Mouse (Mus musculus): ENCODE measurements at regions not wholly inside any gene's neighbourhood (a gene's known extent, or its start where the extent isn't known, plus 50 kb on each side); places are given as distances from the start of the nearest gene placed in this dataset.

DNA sequence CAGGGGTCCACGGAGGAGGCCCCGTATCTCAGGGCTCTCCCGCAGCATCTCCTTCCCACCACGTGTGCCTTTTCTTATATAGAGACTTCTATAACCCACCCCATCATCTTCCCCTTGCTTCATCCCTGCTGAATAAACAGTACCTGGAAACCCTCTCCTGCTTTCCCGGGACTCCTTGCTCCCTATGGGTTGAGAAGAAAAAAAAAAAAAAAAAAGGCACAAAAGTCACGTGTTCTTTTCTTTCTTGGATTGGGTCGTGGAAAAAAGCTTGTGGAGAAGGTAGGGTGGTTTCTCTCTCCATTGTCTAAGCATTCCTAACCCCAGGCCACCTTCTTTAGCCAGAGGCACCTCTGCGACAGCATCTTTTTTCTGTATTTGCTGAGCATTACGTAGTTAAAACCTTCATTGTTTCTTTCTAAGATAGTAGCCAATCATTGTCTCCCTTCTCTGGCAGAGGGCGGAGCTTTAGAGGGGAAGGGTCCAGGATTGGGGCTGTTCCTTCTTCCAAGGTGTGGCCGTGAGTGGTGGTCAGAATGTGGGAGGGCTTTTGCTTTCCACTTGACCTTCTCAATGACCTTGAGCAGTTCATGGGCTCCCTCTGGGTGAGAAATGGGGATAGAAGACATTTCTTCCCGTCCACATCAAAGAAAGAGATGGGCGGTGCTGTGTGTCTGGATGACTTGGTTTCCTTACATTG lies 78.7 kb upstream of the Mphosph6 start:
- H3K9me3 ChIP-seq, result no peaks in the 10 kb centered on the region
- no peaks in the 10 kb centered on the region for H3K27me3 ChIP-seq
- no peak overlapping the region for H3K27ac ChIP-seq (replicated peaks)
- no peak overlapping the region for H3K4me2 ChIP-seq (replicated peaks)
- H3K4me3 ChIP-seq, result no peak overlapping the region
- ATAC-seq (ENCODE audit: low FRiP score, low read depth), result no peak
- no peaks in the 10 kb centered on the region for H3K4me1 ChIP-seq
- WGBS, result 68% methylated on average over 13 of the region's 13 CpGs
- no peak overlapping the region for H3K9ac ChIP-seq (replicated peaks)
- no peaks in the 10 kb centered on the region for H3K36me3 ChIP-seq

DNA sequence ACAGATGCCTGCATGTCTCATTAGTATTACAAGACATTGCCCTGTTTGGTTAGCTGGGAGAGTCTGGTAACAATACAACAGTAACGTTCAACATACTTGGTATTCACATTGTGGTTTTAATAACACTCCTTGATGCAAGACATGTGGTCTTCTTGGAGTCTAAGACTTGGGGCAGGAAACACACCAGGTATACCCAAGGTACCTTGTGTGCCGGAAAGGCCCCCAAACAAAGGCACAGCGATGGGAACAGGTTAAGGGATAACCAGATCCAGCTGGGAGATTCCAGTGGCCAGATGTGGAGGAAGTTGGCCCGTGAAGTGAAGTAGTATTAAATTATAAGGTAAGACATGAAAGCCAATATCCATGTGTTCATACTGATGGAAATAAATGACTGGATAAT lies 71.9 kb upstream of the Mphosph6 start:
- 0 out of 2 replicates have a peak, but pooled peaks cover 3% of the 10 kb centered on the region for H3K4me1 ChIP-seq
- no peak overlapping the region for H3K4me3 ChIP-seq
- WGBS, result 79% methylated on average over 4 of the region's 4 CpGs
- no peak overlapping the region for H3K4me2 ChIP-seq (replicated peaks)
- no peaks in the 10 kb centered on the region for H3K27me3 ChIP-seq
- H3K9me3 ChIP-seq, result no peaks in the 10 kb centered on the region
- H3K27ac ChIP-seq (replicated peaks), result no peak overlapping the region
- H3K9ac ChIP-seq (replicated peaks), result no peak overlapping the region
- H3K36me3 ChIP-seq, result no peaks in the 10 kb centered on the region
- no peak for ATAC-seq (ENCODE audit: low FRiP score, low read depth)

DNA sequence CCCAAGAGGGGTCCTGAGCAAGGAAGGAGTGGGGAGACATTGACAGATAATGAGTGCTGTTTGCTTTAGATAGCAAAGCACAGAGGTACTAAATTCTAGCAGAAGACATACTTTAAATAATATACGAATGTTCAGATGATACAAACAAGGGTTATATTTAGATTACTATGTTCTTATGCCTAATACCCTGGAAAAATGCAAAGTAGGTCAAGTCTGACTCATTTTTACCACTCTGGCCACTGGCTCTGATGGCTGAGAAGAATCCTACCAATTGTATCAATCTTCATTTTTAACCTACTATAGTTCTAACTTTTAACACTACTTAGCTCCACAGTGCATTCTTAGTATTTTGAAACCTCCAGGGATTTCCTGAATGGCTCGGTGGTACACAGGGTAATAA lies 65.4 kb upstream of the Mphosph6 start:
- H3K4me2 ChIP-seq (replicated peaks), result no peak overlapping the region
- ATAC-seq (ENCODE audit: low FRiP score, low read depth), result no peak
- no peaks in the 10 kb centered on the region for H3K9me3 ChIP-seq
- no peak overlapping the region for H3K4me3 ChIP-seq
- no peak overlapping the region for H3K9ac ChIP-seq (replicated peaks)
- no peaks in the 10 kb centered on the region for H3K27me3 ChIP-seq
- no peaks in the 10 kb centered on the region for H3K36me3 ChIP-seq
- peaks cover 7% of the 10 kb centered on the region; the same call in 1 of the 2 replicates for H3K4me1 ChIP-seq
- WGBS, result 84% methylated on average over 2 of the region's 2 CpGs
- H3K27ac ChIP-seq (replicated peaks), result no peak overlapping the region

DNA sequence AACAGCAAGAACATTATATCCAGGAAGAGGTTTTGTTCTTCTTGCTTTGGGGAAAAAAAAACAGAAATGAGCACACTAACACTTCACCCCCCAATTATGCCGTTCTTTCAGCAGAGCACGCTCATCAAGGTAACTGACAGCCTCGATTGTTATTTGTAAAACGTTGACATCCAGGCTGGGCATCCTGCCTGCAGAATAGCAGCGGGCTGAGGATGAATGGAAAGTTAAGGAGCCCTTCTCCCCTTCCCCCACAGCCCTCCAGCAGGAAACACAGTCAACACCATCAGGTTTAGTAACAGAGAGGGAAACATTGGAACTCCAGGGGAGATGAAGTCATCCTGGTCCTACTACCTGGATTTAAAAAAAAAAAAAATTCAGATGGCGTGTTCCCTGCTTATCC lies 63.3 kb upstream of the Mphosph6 start:
- H3K9ac ChIP-seq (replicated peaks), result no peak overlapping the region
- peaks cover 9% of the 10 kb centered on the region for H3K4me1 ChIP-seq
- no peak overlapping the region for H3K27ac ChIP-seq (replicated peaks)
- H3K27me3 ChIP-seq, result no peaks in the 10 kb centered on the region
- H3K9me3 ChIP-seq, result no peaks in the 10 kb centered on the region
- no peaks in the 10 kb centered on the region for H3K36me3 ChIP-seq
- no peak overlapping the region for H3K4me3 ChIP-seq
- no peak overlapping the region for H3K4me2 ChIP-seq (replicated peaks)
- 39% methylated on average over 6 of the region's 6 CpGs for WGBS
- ATAC-seq (ENCODE audit: low FRiP score, low read depth), result no peak

DNA sequence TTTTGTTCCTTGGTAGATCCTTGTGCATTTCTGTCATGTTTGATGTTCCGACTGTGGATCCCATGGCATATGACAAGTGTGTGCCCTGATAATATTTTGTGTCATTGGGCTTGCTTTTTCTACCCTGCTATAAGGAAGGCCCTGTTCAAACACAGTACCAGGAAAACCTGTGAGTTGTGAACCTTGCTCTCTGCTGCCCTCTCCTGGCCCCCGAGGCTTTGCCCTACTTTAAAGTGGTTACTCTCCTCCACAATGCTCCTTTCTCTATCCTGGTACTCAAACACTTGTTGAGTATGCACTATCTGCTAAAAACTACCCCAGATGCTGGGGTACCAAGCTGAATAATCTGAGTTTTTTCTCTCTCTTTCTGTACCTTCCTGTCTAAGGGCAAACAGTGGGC lies 62.1 kb upstream of the Mphosph6 start:
- no peak overlapping the region for H3K4me3 ChIP-seq
- peaks cover 14% of the 10 kb centered on the region for H3K4me1 ChIP-seq
- 51% methylated on average over 2 of the region's 2 CpGs for WGBS
- no peak overlapping the region for H3K27ac ChIP-seq (replicated peaks)
- H3K36me3 ChIP-seq, result no peaks in the 10 kb centered on the region
- H3K9ac ChIP-seq (replicated peaks), result no peak overlapping the region
- no peak for ATAC-seq (ENCODE audit: low FRiP score, low read depth)
- H3K9me3 ChIP-seq, result no peaks in the 10 kb centered on the region
- H3K4me2 ChIP-seq (replicated peaks), result no peak overlapping the region
- no peaks in the 10 kb centered on the region for H3K27me3 ChIP-seq

DNA sequence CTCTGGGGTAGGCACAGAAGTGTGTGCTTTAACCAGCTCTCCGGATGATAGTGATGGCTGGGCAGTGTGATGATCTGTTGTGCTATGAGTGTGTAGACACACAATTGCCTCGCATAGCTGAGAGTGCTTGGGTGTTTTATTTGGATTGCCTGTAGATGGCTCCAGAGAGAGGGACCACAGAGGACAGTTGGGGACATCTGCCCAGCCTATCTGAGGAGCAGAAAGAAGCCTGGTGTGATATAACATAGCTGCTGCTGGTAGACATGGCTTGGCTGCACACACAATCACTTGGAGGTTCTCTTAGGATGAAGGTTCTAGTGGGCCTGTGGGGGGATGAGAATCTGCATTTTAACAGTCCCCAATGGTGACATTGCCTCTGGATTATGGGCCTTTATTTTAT lies 60.6 kb upstream of the Mphosph6 start:
- WGBS, result 75% methylated on average over 2 of the region's 2 CpGs
- Histone ChIP-seq H3K27ac (replicated peaks) (no peak overlapping the region), H3K9ac (replicated peaks) (no peak overlapping the region), H3K9me3 (no peaks in the 10 kb centered on the region), H3K27me3 (no peaks in the 10 kb centered on the region), H3K4me1 (peaks cover 14% of the 10 kb centered on the region), H3K4me3 (no peak overlapping the region), H3K36me3 (no peaks in the 10 kb centered on the region), H3K4me2 (replicated peaks) (no peak overlapping the region)
- ATAC-seq (ENCODE audit: low FRiP score, low read depth), result no peak

DNA sequence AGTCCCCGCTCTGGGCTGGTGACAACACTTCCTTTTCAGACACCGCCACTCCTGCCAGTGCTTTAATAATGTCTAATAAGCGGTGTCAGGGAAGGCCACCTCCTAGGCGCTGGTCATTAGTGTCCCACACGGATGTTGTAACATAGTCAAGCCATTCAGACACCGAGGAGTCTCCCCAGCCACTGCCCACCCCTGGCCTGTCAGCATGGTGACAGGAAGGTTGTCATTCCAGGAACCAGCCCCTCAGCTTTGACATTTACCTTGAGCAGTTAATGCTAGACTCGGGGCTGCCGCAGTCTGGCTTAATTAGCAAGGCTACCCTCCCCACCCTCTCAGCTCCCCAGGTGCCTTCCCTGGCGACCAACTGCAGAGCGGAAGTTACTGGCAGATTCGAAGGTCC lies 58.0 kb upstream of the Mphosph6 start:
- Histone ChIP-seq H3K27me3 (no peaks in the 10 kb centered on the region), H3K36me3 (no peaks in the 10 kb centered on the region), H3K9me3 (no peaks in the 10 kb centered on the region), H3K9ac (replicated peaks) (no peak overlapping the region), H3K4me3 (no peak overlapping the region), H3K4me2 (replicated peaks) (peak overlapping the region; percentile 41), H3K27ac (replicated peaks) (no peak overlapping the region), H3K4me1 (peaks cover 7% of the 10 kb centered on the region)
- no peak; the same call in 1 of the 2 replicates for ATAC-seq (ENCODE audit: low FRiP score, low read depth)
- 6% methylated on average over 11 of the region's 11 CpGs for WGBS

DNA sequence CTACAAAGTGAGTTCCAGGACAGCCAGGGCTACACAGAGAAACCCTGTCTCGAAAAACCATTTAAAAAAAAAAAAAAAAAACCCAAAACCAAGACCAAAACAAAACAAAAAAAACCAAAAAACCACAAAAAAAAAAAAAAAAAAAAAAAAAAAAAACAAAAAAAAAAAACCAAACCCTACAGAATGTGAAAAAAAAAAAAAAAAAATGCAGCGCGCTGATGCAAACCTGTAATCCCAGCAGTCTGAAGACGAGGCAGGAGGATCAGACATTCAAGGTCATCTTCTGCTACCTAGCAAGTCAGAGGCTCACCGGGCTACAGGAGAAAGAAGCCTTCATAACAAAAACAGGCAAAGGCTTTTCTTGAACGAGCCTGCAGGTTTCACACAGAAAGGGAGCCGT lies 57.4 kb upstream of the Mphosph6 start:
- H3K27ac ChIP-seq (replicated peaks), result no peak overlapping the region
- peaks cover 7% of the 10 kb centered on the region for H3K4me1 ChIP-seq
- ATAC-seq (ENCODE audit: low FRiP score, low read depth), result no peak
- 67% methylated on average over 7 of the region's 7 CpGs for WGBS
- no peaks in the 10 kb centered on the region for H3K27me3 ChIP-seq
- H3K4me3 ChIP-seq, result no peak overlapping the region
- H3K36me3 ChIP-seq, result no peaks in the 10 kb centered on the region
- H3K4me2 ChIP-seq (replicated peaks), result no peak overlapping the region
- no peak overlapping the region for H3K9ac ChIP-seq (replicated peaks)
- no peaks in the 10 kb centered on the region for H3K9me3 ChIP-seq

DNA sequence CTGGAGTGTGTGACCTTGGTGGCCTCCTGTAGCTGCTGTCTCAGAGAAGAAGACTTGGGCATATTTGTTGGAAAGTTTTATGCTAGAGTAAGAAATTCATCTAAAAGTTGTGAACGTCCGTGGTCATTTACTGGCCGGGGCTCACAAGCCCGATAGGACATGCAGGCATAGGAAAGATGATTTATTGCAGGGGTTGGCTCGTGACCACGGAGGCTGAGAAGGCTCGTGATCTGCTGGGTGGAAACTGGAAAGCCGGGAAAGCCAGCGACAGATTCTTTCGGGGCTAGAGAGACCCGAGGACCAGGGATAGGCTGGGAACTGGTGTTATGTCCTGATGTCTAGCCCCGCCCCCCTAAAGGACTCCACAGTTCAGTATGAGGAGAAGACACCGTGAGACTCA lies 54.4 kb upstream of the Mphosph6 start:
- Histone ChIP-seq H3K4me3 (no peak overlapping the region), H3K36me3 (no peaks in the 10 kb centered on the region), H3K9ac (replicated peaks) (no peak overlapping the region), H3K27me3 (no peaks in the 10 kb centered on the region), H3K9me3 (no peaks in the 10 kb centered on the region), H3K4me1 (peaks cover 7% of the 10 kb centered on the region), H3K27ac (replicated peaks) (no peak overlapping the region), H3K4me2 (replicated peaks) (no peak overlapping the region)
- 92% methylated on average over 13 of the region's 13 CpGs for WGBS
- ATAC-seq (ENCODE audit: low FRiP score, low read depth), result no peak

DNA sequence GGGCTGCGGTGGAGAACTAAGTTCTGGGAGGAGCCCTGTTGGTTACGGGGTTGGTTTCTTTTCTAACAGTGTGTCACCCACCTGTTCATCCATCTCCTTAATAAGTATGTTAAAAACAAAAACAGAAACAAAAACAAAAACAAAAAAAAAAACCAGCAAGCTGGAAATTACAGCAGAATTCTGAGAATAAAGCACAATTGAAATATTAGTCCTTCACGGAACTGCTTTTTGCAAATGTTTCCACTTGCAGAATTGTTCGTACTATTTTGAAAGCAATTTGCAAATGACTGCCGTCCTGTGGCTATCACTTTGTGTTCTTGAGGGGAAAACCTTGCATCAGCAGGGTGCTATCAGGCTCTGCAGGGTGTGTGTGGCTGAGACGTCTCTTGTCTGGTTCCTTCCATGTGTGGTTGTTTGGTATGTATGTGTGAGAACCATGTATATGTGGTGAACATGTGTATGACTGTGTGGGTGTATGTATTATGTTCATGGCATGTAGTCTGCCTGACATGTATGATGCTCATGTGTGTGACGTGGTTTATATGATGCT lies 53.3 kb upstream of the Mphosph6 start:
- peaks cover 5% of the 10 kb centered on the region for H3K4me1 ChIP-seq
- 89% methylated on average over 7 of the region's 7 CpGs for WGBS
- ATAC-seq (ENCODE audit: low FRiP score, low read depth), result no peak
- no peak overlapping the region for H3K4me2 ChIP-seq (replicated peaks)
- no peak overlapping the region for H3K4me3 ChIP-seq
- H3K9ac ChIP-seq (replicated peaks), result no peak overlapping the region
- no peaks in the 10 kb centered on the region for H3K27me3 ChIP-seq
- H3K9me3 ChIP-seq, result no peaks in the 10 kb centered on the region
- no peaks in the 10 kb centered on the region for H3K36me3 ChIP-seq
- no peak overlapping the region for H3K27ac ChIP-seq (replicated peaks)

DNA sequence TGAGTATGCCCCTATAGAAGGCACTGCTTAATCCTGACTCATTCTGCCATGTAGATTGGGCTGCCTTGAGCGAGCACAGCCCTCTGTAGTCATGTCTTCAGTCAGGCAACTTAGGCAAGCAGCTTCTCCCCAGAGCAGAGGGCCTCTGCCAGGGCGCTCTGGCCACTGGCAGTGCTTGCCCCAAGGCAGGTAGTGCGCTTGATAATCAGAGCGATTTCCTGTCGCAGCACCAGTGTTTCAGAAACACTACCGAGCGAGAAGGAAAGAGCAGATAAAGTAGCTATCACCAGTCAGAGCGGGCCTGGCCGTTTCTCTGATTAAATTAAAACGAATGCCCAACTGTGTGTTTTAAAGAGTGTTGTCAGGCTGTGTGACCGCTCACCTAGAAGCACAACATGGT lies 52.6 kb upstream of the Mphosph6 start:
- no peak overlapping the region for H3K9ac ChIP-seq (replicated peaks)
- no peak overlapping the region for H3K4me2 ChIP-seq (replicated peaks)
- no peaks in the 10 kb centered on the region for H3K27me3 ChIP-seq
- H3K9me3 ChIP-seq, result no peaks in the 10 kb centered on the region
- WGBS, result 90% methylated on average over 11 of the region's 11 CpGs
- no peaks in the 10 kb centered on the region for H3K4me1 ChIP-seq
- no peaks in the 10 kb centered on the region for H3K36me3 ChIP-seq
- no peak for ATAC-seq (ENCODE audit: low FRiP score, low read depth)
- H3K27ac ChIP-seq (replicated peaks), result no peak overlapping the region
- H3K4me3 ChIP-seq, result no peak overlapping the region

DNA sequence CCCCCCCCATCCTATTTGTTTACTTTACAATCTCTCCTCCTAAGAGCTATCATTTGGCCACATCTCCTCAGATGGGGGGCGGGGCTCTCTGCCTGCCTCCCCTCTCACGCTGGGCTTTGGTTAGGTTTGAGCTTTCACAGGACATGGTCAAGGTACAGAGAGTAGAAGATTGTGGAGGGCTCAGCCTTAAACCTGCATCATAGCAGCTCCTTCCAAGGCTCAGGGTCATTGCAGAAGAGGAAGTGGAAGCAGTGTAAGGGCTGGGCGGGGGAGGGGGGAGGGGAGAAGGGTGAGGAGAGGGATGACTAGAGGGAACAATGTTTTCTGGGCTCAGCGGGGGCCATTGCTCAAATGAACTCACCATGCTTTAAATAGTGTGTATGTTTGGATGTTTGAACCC lies 51.7 kb upstream of the Mphosph6 start:
- no peak overlapping the region for H3K4me3 ChIP-seq
- H3K9me3 ChIP-seq, result no peaks in the 10 kb centered on the region
- H3K4me2 ChIP-seq (replicated peaks), result no peak overlapping the region
- no peaks in the 10 kb centered on the region for H3K27me3 ChIP-seq
- no peak overlapping the region for H3K27ac ChIP-seq (replicated peaks)
- no peaks in the 10 kb centered on the region for H3K36me3 ChIP-seq
- no peak for ATAC-seq (ENCODE audit: low FRiP score, low read depth)
- no peaks in the 10 kb centered on the region for H3K4me1 ChIP-seq
- 76% methylated on average over 4 of the region's 4 CpGs for WGBS
- no peak overlapping the region for H3K9ac ChIP-seq (replicated peaks)

DNA sequence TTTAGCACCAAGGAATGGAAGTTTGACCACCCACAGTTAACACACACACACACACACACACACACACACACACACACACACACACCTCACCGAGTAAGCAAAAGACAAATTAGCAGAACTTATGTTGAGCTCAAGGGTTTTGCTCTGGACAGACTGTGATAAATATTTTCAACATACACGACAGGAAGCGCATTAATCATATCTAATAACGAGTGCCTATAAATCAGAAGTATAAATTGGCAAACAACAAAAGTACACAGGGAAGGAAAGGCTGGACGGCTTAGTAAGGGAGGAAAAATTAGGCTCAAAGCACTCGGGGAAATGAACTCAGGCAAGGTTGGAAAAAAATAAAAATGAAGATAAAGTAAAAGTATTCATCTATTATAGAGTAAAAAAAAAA lies 50.8 kb upstream of the Mphosph6 start:
- H3K4me1 ChIP-seq, result no peaks in the 10 kb centered on the region
- 87% methylated on average over 6 of the region's 6 CpGs for WGBS
- no peak overlapping the region for H3K27ac ChIP-seq (replicated peaks)
- no peak overlapping the region for H3K4me3 ChIP-seq
- H3K36me3 ChIP-seq, result no peaks in the 10 kb centered on the region
- no peak overlapping the region for H3K4me2 ChIP-seq (replicated peaks)
- no peak overlapping the region for H3K9ac ChIP-seq (replicated peaks)
- ATAC-seq (ENCODE audit: low FRiP score, low read depth), result no peak
- no peaks in the 10 kb centered on the region for H3K27me3 ChIP-seq
- H3K9me3 ChIP-seq, result no peaks in the 10 kb centered on the region
